Mouse (Mus musculus) c-Kit-negative CD71-positive TER-119-positive erythroid progenitor cells, embryonic 14.5 days (primary cell): ENCODE data around the gene C130050O18Rik.

Experiments used
- DNase-seq: peaks from one replicate; pipeline ENCODE4 v3.0.0-alpha.2; 2013; ENCODE audit warnings: low read depth, low spot score

Gene C130050O18Rik

GRCm38 (mm10) chr5:139379771-139380384, 25.2 kb upstream of the C130050O18Rik start:
- DNase-seq, result no peak

GRCm38 (mm10) chr5:139380385-139381248, 24.5 kb upstream of the C130050O18Rik start:
- peak; percentile 94 for DNase-seq

- DNase-seq, result peak; percentile 71
Observed at GRCm38 (mm10) chr5:139381586-139382513, 23.2 kb upstream of the C130050O18Rik start.

GRCm38 (mm10) chr5:139382760-139383159, 22.3 kb upstream of the C130050O18Rik start:
- DNase-seq, result peak; percentile 73

GRCm38 (mm10) chr5:139383234-139383633, 21.8 kb upstream of the C130050O18Rik start:
- no peak for DNase-seq

- no peak for DNase-seq
Observed at GRCm38 (mm10) chr5:139384531-139384930, 20.5 kb upstream of the C130050O18Rik start.

- no peak for DNase-seq
Observed at GRCm38 (mm10) chr5:139386047-139386446, 19.0 kb upstream of the C130050O18Rik start.

GRCm38 (mm10) chr5:139387329-139388194, 17.5 kb upstream of the C130050O18Rik start:
- no peak for DNase-seq

GRCm38 (mm10) chr5:139388195-139388570, 16.9 kb upstream of the C130050O18Rik start:
- no peak for DNase-seq

- DNase-seq, result peak; percentile 60
Observed at GRCm38 (mm10) chr5:139388694-139389675, 16.1 kb upstream of the C130050O18Rik start.

- peak; percentile 79 for DNase-seq
Observed at GRCm38 (mm10) chr5:139389676-139390061, 15.4 kb upstream of the C130050O18Rik start.

GRCm38 (mm10) chr5:139390324-139391119, 14.6 kb upstream of the C130050O18Rik start:
- peak; percentile 43 for DNase-seq

- DNase-seq, result no peak
Observed at GRCm38 (mm10) chr5:139391309-139391990, 13.6 kb upstream of the C130050O18Rik start.

- no peak for DNase-seq
Observed at GRCm38 (mm10) chr5:139392219-139393196, 12.6 kb upstream of the C130050O18Rik start.

GRCm38 (mm10) chr5:139393197-139393588, 11.9 kb upstream of the C130050O18Rik start:
- DNase-seq, result no peak

GRCm38 (mm10) chr5:139394399-139394798, 10.7 kb upstream of the C130050O18Rik start:
- no peak for DNase-seq

- DNase-seq, result no peak
Observed at GRCm38 (mm10) chr5:139395528-139395927, 9.6 kb upstream of the C130050O18Rik start.
